Mouse (Mus musculus): ENCODE data around the gene Lpcat2.

DNA sequence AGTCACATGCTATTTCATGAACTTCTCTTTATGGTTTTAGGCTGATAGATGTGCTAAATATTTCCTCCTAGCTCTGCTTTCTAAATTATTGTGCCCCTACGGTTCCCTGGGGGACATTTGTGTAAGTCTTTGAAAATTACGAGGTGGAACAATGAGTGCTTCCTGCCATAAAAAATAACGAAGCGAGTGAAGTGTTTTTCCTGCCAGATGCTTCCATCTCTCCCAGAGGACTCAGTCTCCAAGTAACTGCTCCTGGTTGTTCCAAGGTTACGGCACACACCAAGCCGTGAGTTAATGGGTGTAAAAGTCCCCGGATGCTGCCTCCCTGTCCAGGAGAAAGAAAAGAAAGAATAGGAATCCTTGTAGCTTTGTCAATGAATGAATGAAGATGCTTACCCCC is 15.1 kb downstream of the Lpcat2 start:
- TF ChIP-seq CTCF (IDR thresholded peaks at IDR 0.05; ENCODE audit: low read depth) (no peak), EP300 (IDR thresholded peaks at IDR 0.05; ENCODE audit: low read depth) (no peak)

Measured in heart, postnatal 0 days (tissue).